7 mouse cellular contexts compared by ENCODE assay signal in the genomic region with DNA sequence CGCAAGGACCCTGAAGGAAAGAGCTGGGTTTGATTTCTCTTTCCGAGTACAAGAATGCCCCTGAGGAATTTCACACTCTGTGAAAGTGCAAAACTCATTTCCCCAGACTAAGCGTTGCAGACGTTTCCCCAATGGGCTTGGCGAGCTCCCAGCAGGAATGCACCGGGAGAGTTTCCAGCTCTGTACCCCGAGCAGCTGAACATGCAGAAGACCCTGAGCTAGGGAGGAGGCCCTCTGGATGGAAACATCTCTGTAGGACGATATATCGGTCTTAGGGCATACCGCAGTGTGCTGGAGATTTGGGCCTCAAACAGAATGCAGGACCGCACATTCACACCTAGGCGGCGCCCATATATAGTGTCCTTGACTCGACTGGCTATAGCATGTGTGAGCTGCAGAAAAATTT. TPM values are rescaled to one million over a fixed set of nuclear protein-coding genes. Genes with fewer than 3 reads are reported as not detected.
DNase-seq lines count a peak whose midpoint lies in the region; ATAC-seq and TF ChIP-seq lines count a peak whose summit lies in the region.

No protein-coding gene starts in this region.

- peak overlapping the region; percentile 52 for H3K9ac ChIP-seq in intestine, postnatal 0 days (ENCODE audit: low read depth, low read length)
- H3K9ac ChIP-seq in limb, embryonic 11.5 days (ENCODE audit: low read length), result peak overlapping the region; percentile 66

- whole genome bisulfite sequencing in intestine, postnatal 0 days, result 10% methylated on average over 14 of the region's 14 CpGs
- WGBS in limb, embryonic 11.5 days, result 2% methylated on average over 14 of the region's 14 CpGs
- WGBS in midbrain, embryonic 10.5 days, result 3% methylated on average over 14 of the region's 14 CpGs

- H3K4me3 ChIP-seq in intestine, postnatal 0 days (ENCODE audit: low read depth, low read length), result peak overlapping the region; percentile 26
- H3K4me3 ChIP-seq in limb, embryonic 11.5 days (ENCODE audit: low read depth, low read length), result peak overlapping the region; percentile 30
- peak overlapping the region; percentile 45 for H3K4me3 ChIP-seq in midbrain, embryonic 10.5 days

- peaks cover 15% of the 10 kb centered on the region for H3K27me3 ChIP-seq in intestine, postnatal 0 days (replicated peaks; ENCODE audit: control insufficient read depth, insufficient read depth, low read length)
- H3K27me3 ChIP-seq in limb, embryonic 11.5 days (ENCODE audit: control insufficient read depth, insufficient read depth, low read length), result peaks cover 13% of the 10 kb centered on the region
- peaks cover 91% of the 10 kb centered on the region for H3K27me3 ChIP-seq in midbrain, embryonic 10.5 days (ENCODE audit: low read depth, poor library complexity, severe bottlenecking)

- TF ChIP-seq CTCF in intestine, postnatal 0 days (IDR thresholded peaks at IDR 0.05; ENCODE audit: low read depth), result peak; percentile 71

- peak; percentile 65 for DNase-seq in adrenal gland, adult 2 months
- peak; percentile 37 to 65 for DNase-seq in gastrocnemius, postnatal 36 days
- peak; percentile 76 for DNase-seq in limb, embryonic 11.5 days (ENCODE audit: low spot score)
- DNase-seq in midbrain, embryonic 10.5 days (ENCODE audit: low spot score), result peak; percentile 73
- peak; percentile 34 to 59 for DNase-seq in right cerebral cortex, postnatal 36 days (ENCODE audit: low spot score in 2 of 2)

- H3K4me1 ChIP-seq in intestine, postnatal 0 days (replicated peaks; ENCODE audit: control insufficient read depth, insufficient read depth, low read length), result peaks cover 4% of the 10 kb centered on the region; the same call in 1 of the 2 replicates
- peaks cover 13% of the 10 kb centered on the region for H3K4me1 ChIP-seq in limb, embryonic 11.5 days (ENCODE audit: control insufficient read depth, insufficient read depth, low read length)
- peaks cover 36% of the 10 kb centered on the region for H3K4me1 ChIP-seq in midbrain, embryonic 10.5 days

- peak; percentile 62 for ATAC-seq in common myeloid progenitor, adult 5-6 weeks (replicated peaks; ENCODE audit: low read depth, poor library complexity, severe bottlenecking)
- peak; percentile 22; the same call in 1 of the 2 replicates for ATAC-seq in intestine, postnatal 0 days
- ATAC-seq in limb, embryonic 11.5 days (ENCODE audit: insufficient number of reproducible peaks, low FRiP score, low TSS enrichment, low read depth), result peak; percentile 33; the same call in 1 of the 2 replicates

- H3K27ac ChIP-seq in intestine, postnatal 0 days (ENCODE audit: low read depth, low read length), result peak overlapping the region; percentile 65; the same call in 1 of the 2 replicates
- H3K27ac ChIP-seq in limb, embryonic 11.5 days (replicated peaks; ENCODE audit: low read depth, low read length), result peak overlapping the region; percentile 79
- peak overlapping the region; percentile 76 for H3K27ac ChIP-seq in midbrain, embryonic 10.5 days (replicated peaks)

- intact Hi-C loops in gastrocnemius, postnatal 36 days (cut with DNase I), result loop anchor here (5.0 to 10.0 kb wide), 2 partner anchors 109 to 379 kb away; partner anchors contain the start of genes Cry2 and Gm9821

- no peaks in the 10 kb centered on the region for H3K9me3 ChIP-seq in intestine, postnatal 0 days (ENCODE audit: control insufficient read depth)
- H3K9me3 ChIP-seq in limb, embryonic 11.5 days (ENCODE audit: control insufficient read depth, low read length), result no peaks in the 10 kb centered on the region
- H3K9me3 ChIP-seq in midbrain, embryonic 10.5 days (replicated peaks), result no peaks in the 10 kb centered on the region

- H3K36me3 ChIP-seq in intestine, postnatal 0 days (ENCODE audit: control insufficient read depth, insufficient read depth), result no peaks in the 10 kb centered on the region
- H3K36me3 ChIP-seq in limb, embryonic 11.5 days (ENCODE audit: control insufficient read depth, insufficient read depth, low read length), result no peaks in the 10 kb centered on the region
- H3K36me3 ChIP-seq in midbrain, embryonic 10.5 days, result no peaks in the 10 kb centered on the region

- peak overlapping the region; percentile 72 for H3K4me2 ChIP-seq in intestine, postnatal 0 days (replicated peaks; ENCODE audit: low read depth)
- peak overlapping the region; percentile 71 for H3K4me2 ChIP-seq in limb, embryonic 11.5 days (ENCODE audit: low read depth, severe bottlenecking)

RNA-seq across cellular contexts. Expression of gene Creb3l1, which starts 31.5 kb away (rescaled TPM):
- 10 to 100 TPM; 11.1 to 17.3 TPM for total RNA-seq in adrenal gland, adult 2 months (2021)
- 6.4 and 6.6 TPM in 2 replicates for polyA plus RNA-seq in adrenal gland, adult 2 months (2012; rRNA removed)
- total RNA-seq in common myeloid progenitor, adult 5-6 weeks (2017), result 0.78 TPM in 1 of 2 replicates, not detected in the other
- total RNA-seq in gastrocnemius, postnatal 36 days (2021), result 1 to 10 TPM; 3.9 to 5.7 TPM
- 6.8 and 8.4 TPM in 2 replicates for polyA plus RNA-seq in intestine, postnatal 0 days (2015; fragmentation: Nextera tagmentation; extraction: Ambion mirVana)
- 0.85 and 1.3 TPM in 2 replicates for polyA plus RNA-seq in limb, embryonic 11.5 days (2014; fragmentation: Nextera tagmentation; extraction: Ambion mirVana)
- polyA plus RNA-seq in midbrain, embryonic 10.5 days (2016; fragmentation: Nextera tagmentation; extraction: Ambion mirVana), result 0.96 and 1.6 TPM in 2 replicates

RNA-seq across cellular contexts. Expression of gene Phf21a, which starts 37.1 kb away (rescaled TPM):
- total RNA-seq in adrenal gland, adult 2 months (2021), result 10 to 100 TPM; 66.5 to 82.4 TPM
- polyA plus RNA-seq in adrenal gland, adult 2 months (2012; rRNA removed), result 24.4 and 27.2 TPM in 2 replicates
- 40.4 and 47.0 TPM in 2 replicates for total RNA-seq in common myeloid progenitor, adult 5-6 weeks (2017)
- 10 to 100 TPM; 22.5 to 23.6 TPM for total RNA-seq in gastrocnemius, postnatal 36 days (2021)
- 7.4 and 8.0 TPM in 2 replicates for polyA plus RNA-seq in intestine, postnatal 0 days (2015; fragmentation: Nextera tagmentation; extraction: Ambion mirVana)
- polyA plus RNA-seq in limb, embryonic 11.5 days (2014; fragmentation: Nextera tagmentation; extraction: Ambion mirVana), result 38.3 and 38.7 TPM in 2 replicates
- 36.7 and 41.3 TPM in 2 replicates for polyA plus RNA-seq in midbrain, embryonic 10.5 days (2016; fragmentation: Nextera tagmentation; extraction: Ambion mirVana)

Comparison
In these comparisons a context has a peak if more than half of its experiments do, and no peak if none do; other contexts are left out.
1. Peak in every context shown above with its lines: DNase-seq, ATAC-seq, H3K4me3 ChIP-seq and H3K27ac ChIP-seq.